Mouse (Mus musculus) neutrophil, adult 65 days (primary cell): ENCODE measurements around the gene Fam186a. TPM values are rescaled to one million over a fixed set of nuclear protein-coding genes. Genes with fewer than 3 reads are reported as not detected.

ENCODE experiments used
- total RNA-seq: library from RNA; stranded (reverse); gene quantifications from 2 replicates; pipeline ENCODE4 v1.2.4, GENCODE M21; 2023

The Fam186a gene
- total RNA-seq, result not detected in 2 replicates

GRCm38 (mm10) chr15:99966961-99967360, at the start of gene Fam186a:
Fam186a (minus strand) TSS chr15:99967061.

GRCm38 (mm10) chr15:99969765-99970164, 2.9 kb upstream of the Fam186a start, which contains the start of gene Larp4:
Larp4 (plus strand) TSS chr15:99970065.

GRCm38 (mm10) chr15:99875334-99875869, 91.5 kb downstream of the Fam186a start, which contains the start of gene Lima1:
Lima1 (minus strand) TSS chr15:99875456.

Other genes starting within 250 kb of the Fam186a start
- gene Gpd1, start 249.5 kb downstream of the Fam186a start, total RNA-seq, result 0.18 and 0.22 TPM in 2 replicates
- 35.1 and 44.7 TPM in 2 replicates for gene Cox14, start 241.4 kb downstream of the Fam186a start, total RNA-seq
- gene Cers5, start 194.2 kb downstream of the Fam186a start, total RNA-seq, result 25.3 and 30.6 TPM in 2 replicates
- 11.1 and 13.3 TPM in 2 replicates for gene Lima1, start 91.6 kb downstream of the Fam186a start, total RNA-seq
- gene Larp4, start 3.0 kb upstream of the Fam186a start, total RNA-seq, result 27.8 and 43.1 TPM in 2 replicates
- 26.0 and 43.2 TPM in 2 replicates for gene Dip2b, start 71.6 kb upstream of the Fam186a start, total RNA-seq